Mouse (Mus musculus) forebrain, embryonic 11.5 days (tissue): ENCODE measurements at regions not wholly inside any gene's neighbourhood (a gene's known extent, or its start where the extent isn't known, plus 50 kb on each side); places are given as distances from the start of the nearest gene placed in this dataset.

ENCODE experiments used
- ATAC-seq: fragments of 200-750 bp; cut with Nextera tagmentation; replicated peaks from 2 replicates; pipeline ENCODE4 v1.8.0; 2017; ENCODE audit warnings: moderate TSS enrichment; ENCODE audit not compliant: low FRiP score
- DNase-seq: peaks from one replicate; pipeline ENCODE4 v3.0.0-alpha.2; 2017; ENCODE audit warnings: low spot score
- H3K27ac ChIP-seq: fragments of 300-500 bp; sonication (generic); 2 replicates; pipeline ENCODE4 v1.5.1; 2014; ENCODE audit warnings: low read depth, low read length
- H3K27me3 ChIP-seq: fragments of 300-500 bp; sonication (generic); 2 replicates; pipeline ENCODE4 v1.6.1; 2014; ENCODE audit warnings: mild to moderate bottlenecking, low read length, mixed read lengths; ENCODE audit not compliant: control insufficient read depth, insufficient read depth
- H3K36me3 ChIP-seq: fragments of 300-500 bp; sonication (generic); 2 replicates; pipeline ENCODE4 v1.6.1; 2014; ENCODE audit warnings: mild to moderate bottlenecking, low read length, moderate library complexity, mixed read lengths; ENCODE audit not compliant: control insufficient read depth, insufficient read depth
- H3K4me1 ChIP-seq: fragments of 300-500 bp; sonication (generic); replicated peaks from 2 replicates; pipeline ENCODE4 v1.6.1; 2014; ENCODE audit warnings: low read length, mixed read lengths; ENCODE audit not compliant: control insufficient read depth, insufficient read depth
- H3K4me2 ChIP-seq: fragments of 300-500 bp; sonication (generic); 2 replicates; pipeline ENCODE4 v1.6.1; 2014; ENCODE audit warnings: low read depth, mild to moderate bottlenecking, low read length, moderate library complexity, mixed read lengths; ENCODE audit not compliant: severe bottlenecking
- H3K4me3 ChIP-seq: fragments of 300-500 bp; sonication (generic); 2 replicates; pipeline ENCODE4 v1.5.1; 2014; ENCODE audit warnings: low read depth, low read length
- H3K9ac ChIP-seq: fragments of 300-500 bp; sonication (generic); 2 replicates; pipeline ENCODE4 v1.6.1; 2014; ENCODE audit warnings: low read length
- H3K9me3 ChIP-seq: fragments of 300-500 bp; sonication (generic); 2 replicates; pipeline ENCODE4 v1.6.1; 2016; ENCODE audit warnings: low read length, mixed read lengths; ENCODE audit not compliant: control insufficient read depth
- WGBS: fragments of 180-500 bp; shearing (Covaris S2); extraction: QIAGEN DNeasy Blood & Tissue Kit; methylation state at CpG from one replicate; pipeline ENCODE4 v1.1.7; 2014; 5-methylcytosine and 5-hydroxymethylcytosine counted together

- H3K27ac ChIP-seq = no peak overlapping the region
- no peak overlapping the region for H3K4me3 ChIP-seq
- H3K4me1 ChIP-seq = no peaks in the 10 kb centered on the region
- H3K9me3 ChIP-seq = no peaks in the 10 kb centered on the region
- no peak for ATAC-seq
- H3K9ac ChIP-seq = no peak overlapping the region
- no peaks in the 10 kb centered on the region for H3K27me3 ChIP-seq
- WGBS = 85% methylated on average over 21 of the region's 21 CpGs
- no peak for DNase-seq
- no peaks in the 10 kb centered on the region for H3K36me3 ChIP-seq
- no peak overlapping the region for H3K4me2 ChIP-seq
These were observed 175.8 kb downstream of the Tmx1 start for GRCm38 (mm10) chr12:70628384-70629365.

- Histone ChIP-seq H3K4me2 (no peak overlapping the region), H3K27ac (no peak overlapping the region), H3K9ac (no peak overlapping the region), H3K36me3 (no peaks in the 10 kb centered on the region), H3K4me1 (no peaks in the 10 kb centered on the region), H3K9me3 (no peaks in the 10 kb centered on the region), H3K4me3 (no peak overlapping the region), H3K27me3 (no peaks in the 10 kb centered on the region)
- no peak for DNase-seq
- no peak for ATAC-seq
- 88% methylated on average over 5 of the region's 5 CpGs for WGBS
These were observed 176.5 kb downstream of the Tmx1 start for GRCm38 (mm10) chr12:70629371-70629770.

- Histone ChIP-seq H3K4me3 (no peak overlapping the region), H3K27ac (no peak overlapping the region), H3K36me3 (no peaks in the 10 kb centered on the region), H3K27me3 (no peaks in the 10 kb centered on the region), H3K4me1 (no peaks in the 10 kb centered on the region), H3K9me3 (no peaks in the 10 kb centered on the region), H3K4me2 (no peak overlapping the region), H3K9ac (no peak overlapping the region)
- WGBS = 62% methylated on average over 6 of the region's 6 CpGs
- DNase-seq = no peak
- ATAC-seq = no peak
These were observed 178.4 kb downstream of the Tmx1 start for GRCm38 (mm10) chr12:70631281-70631680.

- no peak overlapping the region for H3K27ac ChIP-seq
- no peak for DNase-seq
- H3K4me2 ChIP-seq = no peak overlapping the region
- H3K4me1 ChIP-seq = no peaks in the 10 kb centered on the region
- no peaks in the 10 kb centered on the region for H3K36me3 ChIP-seq
- ATAC-seq = no peak
- 77% methylated on average over 4 of the region's 4 CpGs for WGBS
- no peaks in the 10 kb centered on the region for H3K27me3 ChIP-seq
- no peaks in the 10 kb centered on the region for H3K9me3 ChIP-seq
- no peak overlapping the region for H3K9ac ChIP-seq
- no peak overlapping the region for H3K4me3 ChIP-seq
These were observed 180.3 kb downstream of the Tmx1 start for GRCm38 (mm10) chr12:70633194-70633593.

GRCm38 (mm10) chr12:70633622-70634365 is 180.9 kb downstream of the Tmx1 start:
- WGBS = 78% methylated on average over 13 of the region's 13 CpGs
- H3K4me2 ChIP-seq = no peak overlapping the region
- no peak overlapping the region for H3K4me3 ChIP-seq
- H3K27ac ChIP-seq = no peak overlapping the region
- no peaks in the 10 kb centered on the region for H3K4me1 ChIP-seq
- no peaks in the 10 kb centered on the region for H3K9me3 ChIP-seq
- DNase-seq (no peak), ATAC-seq (no peak)
- no peaks in the 10 kb centered on the region for H3K36me3 ChIP-seq
- no peak overlapping the region for H3K9ac ChIP-seq
- H3K27me3 ChIP-seq = no peaks in the 10 kb centered on the region

GRCm38 (mm10) chr12:70635997-70636396 is 183.1 kb downstream of the Tmx1 start:
- Histone ChIP-seq H3K9ac (no peak overlapping the region), H3K4me2 (no peak overlapping the region), H3K9me3 (no peaks in the 10 kb centered on the region), H3K4me3 (no peak overlapping the region), H3K27ac (no peak overlapping the region), H3K27me3 (no peaks in the 10 kb centered on the region), H3K36me3 (no peaks in the 10 kb centered on the region), H3K4me1 (no peaks in the 10 kb centered on the region)
- ATAC-seq (no peak), DNase-seq (no peak)
- 85% methylated on average over 7 of the region's 7 CpGs for WGBS

GRCm38 (mm10) chr12:70640186-70640585 is 185.1 kb upstream of the Frmd6 start:
- no peak for DNase-seq

GRCm38 (mm10) chr12:70644910-70645309 is 180.4 kb upstream of the Frmd6 start:
- Histone ChIP-seq H3K4me2 (no peak overlapping the region), H3K27me3 (no peaks in the 10 kb centered on the region), H3K9me3 (no peaks in the 10 kb centered on the region), H3K9ac (no peak overlapping the region), H3K36me3 (no peaks in the 10 kb centered on the region), H3K27ac (no peak overlapping the region), H3K4me1 (no peaks in the 10 kb centered on the region), H3K4me3 (no peak overlapping the region)
- ATAC-seq (no peak), DNase-seq (no peak)
- WGBS = 88% methylated on average over 2 of the region's 2 CpGs

More at GRCm38 (mm10) chr12:70640186-70640585, 185.1 kb upstream of the Frmd6 start:
- H3K4me3 ChIP-seq = no peak overlapping the region
- H3K4me1 ChIP-seq = no peaks in the 10 kb centered on the region
- H3K27ac ChIP-seq = no peak overlapping the region
- H3K4me2 ChIP-seq = no peak overlapping the region
- WGBS = 90% methylated on average over 2 of the region's 2 CpGs
- no peaks in the 10 kb centered on the region for H3K9me3 ChIP-seq
- H3K27me3 ChIP-seq = no peaks in the 10 kb centered on the region
- no peak overlapping the region for H3K9ac ChIP-seq
- no peak for ATAC-seq
- H3K36me3 ChIP-seq = no peaks in the 10 kb centered on the region
